Mouse (Mus musculus): ENCODE measurements around the gene Spata7. TPM values are rescaled to one million over a fixed set of nuclear protein-coding genes. Genes with fewer than 3 reads are reported as not detected.

Gene Spata7
- total and polyA plus RNA-seq, 3 experiments = 2.2 to 6.5 (median 5.2) TPM

DNA sequence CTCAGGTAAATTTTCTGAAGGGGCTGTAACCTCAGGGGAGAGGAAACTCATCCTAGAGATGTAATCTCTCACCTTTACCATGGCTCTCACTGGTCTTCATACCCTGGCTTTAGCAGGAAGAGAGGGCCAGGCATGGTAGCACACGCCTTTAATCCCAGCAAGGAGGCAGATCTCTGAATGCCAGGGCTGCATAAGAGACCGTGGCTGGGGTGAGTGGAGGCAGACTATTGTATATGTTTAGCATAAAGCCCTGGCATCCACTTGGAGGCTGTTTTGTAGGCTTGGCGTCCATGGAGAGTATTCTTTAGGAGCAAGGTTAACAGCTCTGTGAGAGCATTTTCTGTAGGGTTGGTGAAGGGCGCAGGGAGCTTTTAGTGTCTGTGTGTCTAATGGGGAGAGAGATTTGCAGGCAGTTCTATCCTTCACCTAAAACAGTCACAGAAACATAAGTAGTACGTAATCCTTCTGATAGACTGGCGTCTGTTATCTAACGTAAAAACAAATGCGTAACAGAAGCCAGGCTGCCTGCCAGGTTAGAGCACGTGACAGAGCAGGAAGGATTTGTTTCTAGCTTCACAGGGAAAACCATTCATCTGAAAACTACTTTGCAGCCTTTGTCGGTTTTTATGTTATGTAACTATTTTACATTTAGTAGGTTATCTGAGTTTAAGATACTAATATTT, 40.3 kb downstream of the Spata7 start:
- TF ChIP-seq POLR2A (IDR thresholded peaks at IDR 0.05; ENCODE audit: insufficient read depth, low read depth, low read length) (no peak), CTCF (IDR thresholded peaks at IDR 0.05) (no peak), EP300 (IDR thresholded peaks at IDR 0.05; ENCODE audit: insufficient read depth, low read depth, low read length) (no peak)
- Histone ChIP-seq H3K27ac (peak overlapping the region; percentile 16; the same call in 1 of the 2 replicates), H3K27me3 (ENCODE audit: control insufficient read depth, insufficient read depth, low read length) (no peaks in the 10 kb centered on the region), H3K4me3 (no peak overlapping the region), H3K4me1 (ENCODE audit: control insufficient read depth, insufficient read depth, low read length) (peaks cover 6% of the 10 kb centered on the region), H3K9ac (ENCODE audit: low read depth, low read length) (no peak overlapping the region), H3K79me2 (replicated peaks; ENCODE audit: control insufficient read depth, insufficient read depth, low read length) (no peaks in the 10 kb centered on the region), H3K36me3 (ENCODE audit: control insufficient read depth, insufficient read depth, low read length) (peaks cover 2% of the 10 kb centered on the region; the same call in 1 of the 2 replicates)
- intact Hi-C loops (cut with DNase I) = no loop called here
- DNase-seq = peak; percentile 58 to 67
- 25% methylated on average over 10 of the region's 10 CpGs for WGBS

GRCm38 (mm10) chr12:98669086-98669485, 41.1 kb downstream of the Spata7 start:
- no peak overlapping the region for H3K27ac ChIP-seq
- intact Hi-C loops (cut with DNase I) = no loop called here
- H3K4me3 ChIP-seq = no peak overlapping the region
- DNase-seq = no peak
- H3K27me3 ChIP-seq (ENCODE audit: control insufficient read depth, insufficient read depth, low read length) = no peaks in the 10 kb centered on the region
- H3K36me3 ChIP-seq (ENCODE audit: control insufficient read depth, insufficient read depth, low read length) = peaks cover 2% of the 10 kb centered on the region; the same call in 1 of the 2 replicates
- 71% methylated on average over 10 of the region's 10 CpGs for WGBS
- no peak overlapping the region for H3K9ac ChIP-seq (ENCODE audit: low read depth, low read length)
- TF ChIP-seq EP300 (IDR thresholded peaks at IDR 0.05; ENCODE audit: insufficient read depth, low read depth, low read length) (no peak), POLR2A (IDR thresholded peaks at IDR 0.05; ENCODE audit: insufficient read depth, low read depth, low read length) (no peak), CTCF (IDR thresholded peaks at IDR 0.05) (no peak)
- H3K79me2 ChIP-seq (replicated peaks; ENCODE audit: control insufficient read depth, insufficient read depth, low read length) = no peaks in the 10 kb centered on the region
- peaks cover 6% of the 10 kb centered on the region for H3K4me1 ChIP-seq (ENCODE audit: control insufficient read depth, insufficient read depth, low read length)

GRCm38 (mm10) chr12:98669864-98670263, 41.9 kb downstream of the Spata7 start:
- Histone ChIP-seq H3K36me3 (ENCODE audit: control insufficient read depth, insufficient read depth, low read length) (peaks cover 2% of the 10 kb centered on the region; the same call in 1 of the 2 replicates), H3K4me1 (ENCODE audit: control insufficient read depth, insufficient read depth, low read length) (peaks cover 6% of the 10 kb centered on the region), H3K27ac (no peak overlapping the region), H3K27me3 (ENCODE audit: control insufficient read depth, insufficient read depth, low read length) (no peaks in the 10 kb centered on the region), H3K79me2 (replicated peaks; ENCODE audit: control insufficient read depth, insufficient read depth, low read length) (no peaks in the 10 kb centered on the region), H3K4me3 (no peak overlapping the region), H3K9ac (ENCODE audit: low read depth, low read length) (no peak overlapping the region)
- intact Hi-C loops (cut with DNase I) = no loop called here
- 68% methylated on average over 5 of the region's 5 CpGs for WGBS
- TF ChIP-seq POLR2A (IDR thresholded peaks at IDR 0.05; ENCODE audit: insufficient read depth, low read depth, low read length) = no peak
- no peak for TF ChIP-seq EP300 (IDR thresholded peaks at IDR 0.05; ENCODE audit: insufficient read depth, low read depth, low read length)
- TF ChIP-seq CTCF (IDR thresholded peaks at IDR 0.05) = no peak
- DNase-seq = peak in 1 of 2 experiments; percentile 31

DNA sequence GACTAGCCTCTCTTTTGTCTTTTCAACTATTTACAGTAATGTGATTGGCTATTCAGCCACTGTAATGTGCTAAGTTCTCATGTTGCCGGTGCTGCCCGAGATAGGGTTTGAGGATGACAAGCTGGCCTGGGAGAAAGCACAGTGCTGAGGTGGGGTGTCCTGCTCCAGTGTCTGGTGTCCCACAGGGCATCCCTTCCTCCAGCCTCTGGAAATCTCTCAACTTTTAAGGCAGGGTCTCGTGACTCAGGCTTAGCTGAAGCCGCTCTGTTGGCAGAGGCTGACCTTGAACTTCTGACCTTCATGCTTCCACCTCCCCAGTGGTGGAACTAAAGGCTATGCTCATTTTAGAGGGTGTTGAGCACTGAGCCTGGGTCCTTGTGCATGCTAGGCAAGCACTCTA, 42.5 kb downstream of the Spata7 start:
- peaks cover 6% of the 10 kb centered on the region for H3K4me1 ChIP-seq (ENCODE audit: control insufficient read depth, insufficient read depth, low read length)
- H3K27me3 ChIP-seq (ENCODE audit: control insufficient read depth, insufficient read depth, low read length) = no peaks in the 10 kb centered on the region
- no peak overlapping the region for H3K4me3 ChIP-seq
- H3K79me2 ChIP-seq (replicated peaks; ENCODE audit: control insufficient read depth, insufficient read depth, low read length) = no peaks in the 10 kb centered on the region
- no peak for DNase-seq
- intact Hi-C loops (cut with DNase I) = no loop called here
- TF ChIP-seq CTCF (IDR thresholded peaks at IDR 0.05) = no peak
- TF ChIP-seq POLR2A (IDR thresholded peaks at IDR 0.05; ENCODE audit: insufficient read depth, low read depth, low read length) = no peak
- no peak for TF ChIP-seq EP300 (IDR thresholded peaks at IDR 0.05; ENCODE audit: insufficient read depth, low read depth, low read length)
- no peak overlapping the region for H3K27ac ChIP-seq
- H3K9ac ChIP-seq (ENCODE audit: low read depth, low read length) = no peak overlapping the region
- peaks cover 2% of the 10 kb centered on the region; the same call in 1 of the 2 replicates for H3K36me3 ChIP-seq (ENCODE audit: control insufficient read depth, insufficient read depth, low read length)
- WGBS = 73% methylated on average over 4 of the region's 4 CpGs

DNA sequence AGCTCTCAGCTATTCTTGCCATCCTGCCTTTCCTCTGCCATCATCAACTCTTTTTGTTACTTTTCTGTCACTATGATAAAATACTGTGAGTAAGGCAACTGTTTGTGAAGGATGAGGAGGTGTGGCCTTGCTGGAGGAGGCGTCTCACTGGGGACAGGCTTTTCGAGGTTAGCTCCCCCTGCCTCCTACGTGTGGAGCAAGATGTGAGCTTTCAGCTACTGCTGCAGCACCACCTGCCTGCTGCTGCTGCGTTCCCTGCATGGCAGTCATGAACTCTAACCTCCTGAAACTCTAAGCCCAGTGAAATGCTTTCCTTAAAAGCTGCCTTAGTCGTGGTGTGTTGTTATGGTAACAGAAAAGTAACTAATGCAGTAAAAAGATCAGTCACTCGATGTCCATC, 45.9 kb downstream of the Spata7 start:
- no peak for DNase-seq
- TF ChIP-seq POLR2A (IDR thresholded peaks at IDR 0.05; ENCODE audit: insufficient read depth, low read depth, low read length) = no peak
- no peak for TF ChIP-seq CTCF (IDR thresholded peaks at IDR 0.05)
- TF ChIP-seq EP300 (IDR thresholded peaks at IDR 0.05; ENCODE audit: insufficient read depth, low read depth, low read length) = no peak
- no peak overlapping the region for H3K4me3 ChIP-seq
- WGBS = 60% methylated on average over 6 of the region's 6 CpGs
- no peaks in the 10 kb centered on the region for H3K79me2 ChIP-seq (replicated peaks; ENCODE audit: control insufficient read depth, insufficient read depth, low read length)
- H3K27ac ChIP-seq = no peak overlapping the region
- no peak overlapping the region for H3K9ac ChIP-seq (ENCODE audit: low read depth, low read length)
- peaks cover 3% of the 10 kb centered on the region for H3K4me1 ChIP-seq (ENCODE audit: control insufficient read depth, insufficient read depth, low read length)
- H3K36me3 ChIP-seq (ENCODE audit: control insufficient read depth, insufficient read depth, low read length) = peaks cover 1% of the 10 kb centered on the region; the same call in 1 of the 2 replicates
- intact Hi-C loops (cut with DNase I) = loop anchor here (1.0 kb wide), 1 partner anchor 210 kb away; no protein-coding TSS in a partner anchor
- H3K27me3 ChIP-seq (ENCODE audit: control insufficient read depth, insufficient read depth, low read length) = no peaks in the 10 kb centered on the region

DNA sequence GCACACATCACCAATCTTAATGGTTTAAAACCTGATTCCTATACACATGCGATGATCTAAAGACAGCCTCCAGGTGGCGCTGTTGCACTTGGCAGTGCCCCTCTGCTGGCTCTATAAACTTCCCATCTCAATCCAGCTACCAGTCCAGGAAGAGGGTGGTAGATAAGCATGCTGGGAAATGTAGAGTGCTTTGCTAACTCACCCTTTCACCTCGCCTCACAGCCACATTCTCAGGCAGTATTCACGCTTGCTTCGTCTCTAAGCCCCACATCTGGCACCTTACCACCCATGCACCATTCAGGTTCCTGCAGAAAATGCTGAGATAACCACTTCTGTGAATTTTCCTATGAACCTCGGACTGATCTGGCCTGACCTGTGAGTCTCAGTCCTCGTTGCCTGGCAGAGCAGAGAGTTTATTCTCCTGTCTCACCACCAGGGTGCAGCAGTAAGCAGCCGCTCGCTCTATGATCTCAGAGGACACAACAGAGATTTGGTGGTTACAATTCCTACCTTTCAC, 46.7 kb downstream of the Spata7 start:
- Histone ChIP-seq H3K79me2 (replicated peaks; ENCODE audit: control insufficient read depth, insufficient read depth, low read length) (no peaks in the 10 kb centered on the region), H3K9ac (ENCODE audit: low read depth, low read length) (peak overlapping the region; percentile 55), H3K36me3 (ENCODE audit: control insufficient read depth, insufficient read depth, low read length) (no peaks in the 10 kb centered on the region), H3K27me3 (ENCODE audit: control insufficient read depth, insufficient read depth, low read length) (no peaks in the 10 kb centered on the region), H3K4me1 (ENCODE audit: control insufficient read depth, insufficient read depth, low read length) (peaks cover 3% of the 10 kb centered on the region; the same call in 1 of the 2 replicates), H3K4me3 (peak overlapping the region; percentile 37; the same call in 1 of the 2 replicates), H3K27ac (peak overlapping the region; percentile 71)
- TF ChIP-seq EP300 (IDR thresholded peaks at IDR 0.05; ENCODE audit: insufficient read depth, low read depth, low read length) (0 out of 2 replicates have a peak, but pooled peaks have one; percentile 33), CTCF (IDR thresholded peaks at IDR 0.05) (peak; percentile 69), POLR2A (IDR thresholded peaks at IDR 0.05; ENCODE audit: insufficient read depth, low read depth, low read length) (no peak)
- 8% methylated on average over 9 of the region's 9 CpGs for whole genome bisulfite sequencing
- intact Hi-C loops (cut with DNase I) = loop anchor here (1.0 kb wide), 1 partner anchor 210 kb away; no protein-coding TSS in a partner anchor
- DNase-seq = peak; percentile 76 to 79
